Mouse (Mus musculus) hindbrain, embryonic 12.5 days (tissue): ENCODE measurements around the gene Pipox. TPM values are rescaled to one million over a fixed set of nuclear protein-coding genes. Genes with fewer than 3 reads are reported as not detected.

Experiments used
- ATAC-seq: fragments of 200-750 bp; cut with Nextera tagmentation; 2 replicates; pipeline ENCODE4 v1.8.0; 2017; ENCODE audit warnings: moderate TSS enrichment; ENCODE audit not compliant: low FRiP score
- H3K27ac ChIP-seq: fragments of 300-500 bp; sonication (generic); 2 replicates; pipeline ENCODE4 v1.5.1; 2016; ENCODE audit warnings: mild to moderate bottlenecking
- H3K27me3 ChIP-seq: fragments of 300-500 bp; sonication (generic); 2 replicates; pipeline ENCODE4 v1.6.1; 2016; ENCODE audit warnings: mild to moderate bottlenecking
- H3K36me3 ChIP-seq: fragments of 300-500 bp; sonication (generic); 2 replicates; pipeline ENCODE4 v1.6.1; 2016; ENCODE audit warnings: mild to moderate bottlenecking
- H3K4me1 ChIP-seq: fragments of 300-500 bp; sonication (generic); 2 replicates; pipeline ENCODE4 v1.6.1; 2016
- H3K4me2 ChIP-seq: fragments of 300-500 bp; sonication (generic); replicated peaks from 2 replicates; pipeline ENCODE4 v1.6.1; 2016; ENCODE audit warnings: mild to moderate bottlenecking
- H3K4me3 ChIP-seq: fragments of 300-500 bp; sonication (generic); 2 replicates; pipeline ENCODE4 v1.5.1; 2016; ENCODE audit warnings: mild to moderate bottlenecking
- H3K9ac ChIP-seq: fragments of 300-500 bp; sonication (generic); 2 replicates; pipeline ENCODE4 v1.6.1; 2016; ENCODE audit warnings: mild to moderate bottlenecking, moderate library complexity
- H3K9me3 ChIP-seq: fragments of 300-500 bp; sonication (generic); replicated peaks from 2 replicates; pipeline ENCODE4 v1.6.1; 2016; ENCODE audit warnings: mild to moderate bottlenecking
- WGBS: fragments of 180-500 bp; shearing (Covaris S2); methylation state at CpG from one replicate; pipeline ENCODE4 v1.1.7; 2016; 5-methylcytosine and 5-hydroxymethylcytosine counted together
- polyA plus RNA-seq: library from polyadenylated mRNA; unstranded; fragments of >200 nt; fragmentation: Nextera tagmentation; extraction: Ambion mirVana; gene quantifications from 2 replicates; pipeline ENCODE4 v1.2.1, GENCODE M21; 2016

Pipox gene
- polyA plus RNA-seq: 5.0 and 7.1 TPM in 2 replicates

DNA sequence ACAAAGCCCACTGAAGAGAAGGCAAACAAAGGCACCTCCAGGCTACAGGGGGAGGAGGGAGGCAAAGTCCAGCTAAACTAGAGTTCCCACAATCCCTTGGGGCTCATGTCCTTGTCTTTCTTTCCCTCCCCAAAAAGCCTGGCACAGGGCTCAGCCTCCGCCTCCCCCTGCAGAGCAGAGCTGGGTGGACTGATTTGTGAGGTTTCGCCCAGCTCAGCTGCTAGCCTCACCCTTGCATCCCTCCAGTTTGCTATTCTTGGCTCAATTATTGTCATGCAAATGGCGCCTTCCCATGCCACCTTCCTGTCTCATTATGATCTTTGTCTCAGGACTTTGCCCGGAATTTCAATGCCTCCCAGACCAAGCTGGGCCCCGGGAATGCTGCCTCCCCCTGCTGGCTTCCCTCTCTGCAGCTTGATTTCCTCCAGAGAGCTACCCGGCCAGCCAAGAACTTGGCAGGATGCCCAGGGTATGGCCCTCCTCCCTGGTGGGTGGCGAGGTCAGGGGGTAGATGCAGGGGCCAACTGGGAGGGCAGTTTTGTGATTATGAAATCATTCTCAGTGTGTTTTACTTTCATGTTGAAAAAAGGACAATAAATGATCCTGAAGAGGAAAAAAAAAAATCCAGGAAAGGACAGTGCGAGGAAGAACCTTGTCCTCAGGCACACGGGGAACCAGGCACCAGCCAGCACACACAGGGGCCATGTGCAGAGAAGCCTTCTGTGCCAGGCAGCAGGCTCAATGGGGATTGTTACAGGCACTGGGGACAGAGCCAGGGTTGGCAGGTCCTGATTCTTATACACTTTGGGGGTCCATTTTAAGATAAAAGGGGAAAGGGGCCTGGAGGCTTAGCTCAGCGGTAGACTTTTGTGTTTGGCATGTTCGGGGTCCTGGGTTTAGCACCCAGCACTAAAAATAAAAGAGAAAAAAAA lies at the start of gene Pipox:
Gene Pipox (minus strand): TSS at position 310 of the 932 bp plus-strand sequence.
- Histone ChIP-seq H3K4me1 (peaks cover 75% of the 10 kb centered on the region), H3K4me3 (peak within 1 kb of the TSS; percentile 0; the same call in 1 of the 2 replicates), H3K9me3 (no peaks in the 10 kb centered on the region), H3K27ac (peak within 1 kb of the TSS; percentile 88), H3K9ac (peak within 1 kb of the TSS; percentile 37; the same call in 1 of the 2 replicates), H3K4me2 (peak within 1 kb of the TSS; percentile 29), H3K27me3 (peaks cover 29% of the 10 kb centered on the region), H3K36me3 (no peaks in the 10 kb centered on the region)
- ATAC-seq: peak; percentile 88
- 9% methylated on average over 11 of the region's 11 CpGs for WGBS

DNA sequence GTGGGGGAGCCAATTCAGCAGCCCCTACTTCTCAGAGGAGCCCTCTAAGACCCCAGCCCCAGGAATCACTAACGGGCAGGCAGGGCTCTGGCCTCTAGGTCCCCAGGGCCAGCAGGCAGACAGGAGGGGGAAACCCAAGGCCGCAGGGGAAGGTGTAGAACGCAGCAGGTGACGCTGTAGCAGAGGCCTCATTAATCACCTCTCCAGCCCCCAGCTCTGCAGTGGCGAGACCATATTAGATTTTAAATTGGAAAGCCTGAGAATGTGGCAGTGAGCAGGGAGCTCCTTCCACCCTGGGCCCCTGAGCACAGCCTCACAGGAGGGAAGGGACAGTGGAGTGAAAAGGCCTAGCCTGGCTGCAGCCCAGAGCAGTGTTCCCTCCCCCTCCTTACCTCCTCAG lies 48.3 kb upstream of the Pipox start:
- no peaks in the 10 kb centered on the region for H3K36me3 ChIP-seq
- no peak overlapping the region; the same call in 1 of the 2 replicates for H3K9ac ChIP-seq
- H3K9me3 ChIP-seq: no peaks in the 10 kb centered on the region
- WGBS: 12% methylated on average over 5 of the region's 5 CpGs
- peaks cover 33% of the 10 kb centered on the region for H3K4me1 ChIP-seq
- H3K27ac ChIP-seq: peak overlapping the region; percentile 82
- H3K27me3 ChIP-seq: peaks cover 61% of the 10 kb centered on the region
- 0 out of 2 replicates have a peak overlapping the region, but pooled peaks have one; percentile 7 for H3K4me2 ChIP-seq
- peak; percentile 70; the same call in 1 of the 2 replicates for ATAC-seq
- H3K4me3 ChIP-seq: no peak overlapping the region

DNA sequence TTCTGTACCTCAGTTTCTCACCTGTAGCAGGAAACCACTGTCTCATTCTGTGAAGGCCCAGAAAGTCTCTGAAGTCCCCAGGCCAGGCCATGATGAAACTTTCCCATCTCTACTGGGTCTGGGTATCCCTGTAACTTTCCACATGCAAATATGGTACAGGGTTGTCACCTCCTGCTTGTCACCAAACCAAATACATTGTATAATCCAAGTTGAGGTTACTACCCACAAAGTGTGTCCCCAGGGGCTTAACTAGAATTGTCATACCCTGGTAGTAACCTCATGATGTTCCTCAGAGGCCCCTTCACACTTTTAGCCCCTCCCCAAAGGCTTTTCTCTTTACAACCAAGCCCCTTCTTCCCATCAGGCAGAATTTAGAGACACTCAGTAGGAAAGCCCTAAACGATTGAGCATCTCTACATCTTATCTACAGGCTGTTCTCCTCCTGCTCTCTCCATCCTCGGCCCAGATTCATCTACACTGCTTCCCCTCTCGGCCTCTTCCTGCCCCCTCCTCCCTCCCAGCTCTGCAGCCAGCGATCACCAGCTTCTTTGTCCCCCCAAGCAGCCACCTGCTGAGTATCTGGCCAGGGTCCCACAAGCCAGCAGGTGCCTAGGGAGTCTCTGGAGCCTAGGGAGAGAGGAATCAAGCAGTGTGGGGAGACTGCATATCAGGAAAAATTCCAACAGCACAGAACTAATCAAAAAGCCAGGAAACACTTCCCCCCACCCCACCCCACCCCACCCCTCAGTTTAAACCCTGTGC lies 43.9 kb upstream of the Pipox start:
- peaks cover 77% of the 10 kb centered on the region for H3K27me3 ChIP-seq
- no peak for ATAC-seq
- no peak overlapping the region for H3K4me2 ChIP-seq
- no peak overlapping the region for H3K4me3 ChIP-seq
- no peak overlapping the region for H3K9ac ChIP-seq
- peaks cover 51% of the 10 kb centered on the region for H3K4me1 ChIP-seq
- 29% methylated on average over 4 of the region's 4 CpGs for whole genome bisulfite sequencing
- no peaks in the 10 kb centered on the region for H3K9me3 ChIP-seq
- no peaks in the 10 kb centered on the region for H3K36me3 ChIP-seq
- H3K27ac ChIP-seq: no peak overlapping the region

GRCm38 (mm10) chr11:77936846-77937245 lies 43.0 kb upstream of the Pipox start:
- Histone ChIP-seq H3K27me3 (peaks cover 81% of the 10 kb centered on the region), H3K4me1 (peaks cover 51% of the 10 kb centered on the region), H3K9ac (0 out of 2 replicates have a peak overlapping the region, but pooled peaks have one; percentile 10), H3K9me3 (no peaks in the 10 kb centered on the region), H3K4me2 (no peak overlapping the region; the same call in 1 of the 2 replicates), H3K27ac (peak overlapping the region; percentile 13; the same call in 1 of the 2 replicates), H3K36me3 (no peaks in the 10 kb centered on the region), H3K4me3 (no peak overlapping the region)
- 6% methylated on average over 8 of the region's 8 CpGs for WGBS
- no peak for ATAC-seq

DNA sequence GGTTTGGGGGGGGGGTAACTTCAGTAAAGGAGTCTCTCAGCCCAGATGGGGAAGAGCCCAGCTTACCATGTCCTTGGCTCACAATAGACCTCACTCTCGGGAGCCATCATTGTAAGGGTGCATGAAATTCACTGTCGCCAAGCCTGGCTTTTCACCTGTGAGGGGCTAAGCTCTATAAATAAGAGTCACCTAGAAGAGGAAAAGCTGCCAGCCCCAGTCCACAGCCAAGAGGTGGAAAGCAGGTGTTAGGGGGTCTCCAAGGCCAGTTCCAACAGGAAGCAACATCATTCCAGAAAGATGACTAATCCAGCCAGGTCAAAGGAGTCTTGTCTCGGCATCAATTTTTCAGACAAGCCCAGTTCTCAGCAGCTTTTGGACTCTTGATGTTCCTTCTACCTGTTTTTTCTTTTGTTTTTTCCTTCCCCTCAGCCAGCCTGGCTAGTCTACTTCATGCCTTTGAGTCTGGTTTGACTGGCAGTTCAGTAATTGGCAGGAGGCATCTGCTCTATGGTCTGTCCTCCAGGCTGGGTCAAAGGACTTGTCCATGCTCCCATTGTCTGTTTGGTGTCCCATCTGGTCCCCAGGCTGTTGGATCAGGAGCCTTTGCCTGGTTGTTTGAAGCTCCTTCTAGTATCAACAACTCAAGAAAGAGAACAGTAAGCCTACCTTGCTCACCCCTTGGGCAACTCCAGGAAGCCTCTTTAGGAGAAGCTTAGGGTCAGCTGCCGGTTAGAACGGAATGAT lies 40.8 kb upstream of the Pipox start:
- Histone ChIP-seq H3K4me2 (peak overlapping the region; percentile 94), H3K36me3 (no peaks in the 10 kb centered on the region), H3K27ac (peak overlapping the region; percentile 0; the same call in 1 of the 2 replicates), H3K9me3 (no peaks in the 10 kb centered on the region), H3K4me1 (peaks cover 56% of the 10 kb centered on the region), H3K4me3 (peak overlapping the region; percentile 20; the same call in 1 of the 2 replicates), H3K27me3 (peaks cover 83% of the 10 kb centered on the region), H3K9ac (no peak overlapping the region)
- no peak for ATAC-seq
- 50% methylated on average over 5 of the region's 5 CpGs for WGBS

GRCm38 (mm10) chr11:77934111-77934521 lies 40.2 kb upstream of the Pipox start:
- Histone ChIP-seq H3K9ac (no peak overlapping the region), H3K27me3 (peaks cover 80% of the 10 kb centered on the region), H3K4me1 (peaks cover 62% of the 10 kb centered on the region), H3K4me2 (peak overlapping the region; percentile 94), H3K9me3 (no peaks in the 10 kb centered on the region), H3K36me3 (no peaks in the 10 kb centered on the region), H3K4me3 (peak overlapping the region; percentile 20), H3K27ac (peak overlapping the region; percentile 0; the same call in 1 of the 2 replicates)
- ATAC-seq: no peak
- whole genome bisulfite sequencing: 0% methylated on average over 4 of the region's 4 CpGs

- no peaks in the 10 kb centered on the region for H3K36me3 ChIP-seq
- H3K27me3 ChIP-seq: peaks cover 79% of the 10 kb centered on the region
- H3K4me2 ChIP-seq: peak overlapping the region; percentile 94
- WGBS: 39% methylated on average over 5 of the region's 5 CpGs
- H3K9ac ChIP-seq: 0 out of 2 replicates have a peak overlapping the region, but pooled peaks have one; percentile 83
- ATAC-seq: no peak
- peaks cover 58% of the 10 kb centered on the region for H3K4me1 ChIP-seq
- peak overlapping the region; percentile 66 for H3K4me3 ChIP-seq
- H3K27ac ChIP-seq: no peak overlapping the region
- H3K9me3 ChIP-seq: no peaks in the 10 kb centered on the region
These were observed 38.7 kb upstream of the Pipox start for GRCm38 (mm10) chr11:77932576-77932975.

- Histone ChIP-seq H3K4me3 (peak overlapping the region; percentile 66), H3K27me3 (peaks cover 74% of the 10 kb centered on the region), H3K27ac (peak overlapping the region; percentile 93), H3K4me1 (peaks cover 59% of the 10 kb centered on the region), H3K9ac (peak overlapping the region; percentile 83), H3K4me2 (peak overlapping the region; percentile 94), H3K36me3 (no peaks in the 10 kb centered on the region), H3K9me3 (no peaks in the 10 kb centered on the region)
- under 1% methylated on average over 41 of the region's 41 CpGs for WGBS
- ATAC-seq: no peak; the same call in 1 of the 2 replicates
These were observed 37.9 kb upstream of the Pipox start for GRCm38 (mm10) chr11:77931541-77932433.

- no peaks in the 10 kb centered on the region for H3K9me3 ChIP-seq
- peak within 1 kb of the TSS; percentile 66 for H3K4me3 ChIP-seq
- WGBS: under 1% methylated on average over 88 of the region's 94 CpGs
- peaks cover 66% of the 10 kb centered on the region for H3K27me3 ChIP-seq
- peak within 1 kb of the TSS; percentile 94 for H3K4me2 ChIP-seq
- H3K36me3 ChIP-seq: no peaks in the 10 kb centered on the region
- H3K27ac ChIP-seq: peak within 1 kb of the TSS; percentile 93
- ATAC-seq: peak; percentile 57
- H3K9ac ChIP-seq: peak within 1 kb of the TSS; percentile 83
- peaks cover 63% of the 10 kb centered on the region for H3K4me1 ChIP-seq
These were observed 37.0 kb upstream of the Pipox start, which contains the start of gene Sez6 for GRCm38 (mm10) chr11:77930751-77931540. Gene Sez6 (plus strand): TSS chr11:77930800.

DNA sequence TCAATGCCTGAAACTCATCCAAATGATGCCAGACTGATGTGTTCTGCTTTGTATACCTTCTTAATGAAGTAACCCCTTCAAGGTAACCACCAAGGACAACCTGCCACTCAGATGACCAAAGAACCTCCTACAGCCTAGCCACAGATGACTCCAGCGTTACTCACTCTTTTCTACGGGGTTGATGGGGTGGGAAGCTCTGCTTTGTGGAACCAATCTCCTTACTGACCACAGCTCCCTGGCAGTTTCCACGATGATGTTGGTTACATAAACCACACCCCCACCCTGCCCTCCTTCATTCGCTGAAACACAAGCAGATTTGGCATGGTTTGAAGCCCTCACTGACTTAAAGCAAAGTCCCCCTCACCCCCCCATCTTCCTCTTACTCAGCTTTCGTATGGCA lies 33.9 kb upstream of the Pipox start:
- no peaks in the 10 kb centered on the region for H3K9me3 ChIP-seq
- no peak overlapping the region for H3K4me2 ChIP-seq
- no peak overlapping the region; the same call in 1 of the 2 replicates for H3K9ac ChIP-seq
- 70% methylated on average over 5 of the region's 5 CpGs for WGBS
- H3K27me3 ChIP-seq: peaks cover 40% of the 10 kb centered on the region
- H3K4me3 ChIP-seq: no peak overlapping the region
- H3K4me1 ChIP-seq: peaks cover 58% of the 10 kb centered on the region
- H3K36me3 ChIP-seq: no peaks in the 10 kb centered on the region
- H3K27ac ChIP-seq: no peak overlapping the region
- ATAC-seq: no peak
